Mouse (Mus musculus): ENCODE measurements at regions not wholly inside any gene's neighbourhood (a gene's known extent, or its start where the extent isn't known, plus 50 kb on each side); places are given as distances from the start of the nearest gene placed in this dataset.
"Not testable (repeated sequence)": the region's sequence is repeated elsewhere in the genome, so short reads cannot be mapped to it uniquely, and the experiment has no call there.

DNA sequence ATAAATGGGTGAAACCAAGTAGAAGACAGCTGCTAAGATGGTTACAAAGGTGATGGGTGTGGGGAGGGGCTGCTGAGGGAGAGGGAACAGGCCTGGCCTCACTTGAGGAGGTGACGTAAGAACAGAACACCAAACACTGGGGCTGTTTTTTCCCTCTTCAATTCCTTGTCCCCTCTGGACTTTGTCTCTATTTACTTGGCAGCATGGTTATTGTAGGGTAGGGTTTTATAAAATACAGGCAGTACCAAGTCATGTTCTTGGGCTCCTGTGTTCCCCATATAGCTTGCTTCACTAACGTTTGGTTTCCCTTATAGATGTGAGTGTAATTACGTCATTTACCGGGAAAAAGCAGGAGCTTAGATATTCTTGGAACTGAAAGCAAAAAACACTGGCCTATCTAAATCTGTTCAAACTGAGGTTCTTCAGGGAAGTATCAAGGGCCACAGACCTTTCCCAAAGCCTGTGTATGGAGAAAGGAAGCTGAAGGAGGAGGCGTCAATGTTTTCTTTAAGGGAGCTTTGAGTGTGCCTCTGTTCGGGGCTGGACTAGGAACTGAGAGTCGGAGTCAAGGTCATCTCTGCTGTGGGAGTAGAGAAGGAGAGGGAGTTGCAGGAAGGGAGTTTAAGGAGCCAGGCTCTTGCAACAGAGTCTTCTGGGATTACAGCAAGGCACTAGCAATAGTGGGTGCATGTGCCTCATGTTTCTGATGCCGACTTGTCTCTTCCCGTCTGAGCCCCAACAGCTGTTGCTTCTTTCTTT, 85.1 kb upstream of the Atp1b1 start:
- DNase-seq: no peak

DNA sequence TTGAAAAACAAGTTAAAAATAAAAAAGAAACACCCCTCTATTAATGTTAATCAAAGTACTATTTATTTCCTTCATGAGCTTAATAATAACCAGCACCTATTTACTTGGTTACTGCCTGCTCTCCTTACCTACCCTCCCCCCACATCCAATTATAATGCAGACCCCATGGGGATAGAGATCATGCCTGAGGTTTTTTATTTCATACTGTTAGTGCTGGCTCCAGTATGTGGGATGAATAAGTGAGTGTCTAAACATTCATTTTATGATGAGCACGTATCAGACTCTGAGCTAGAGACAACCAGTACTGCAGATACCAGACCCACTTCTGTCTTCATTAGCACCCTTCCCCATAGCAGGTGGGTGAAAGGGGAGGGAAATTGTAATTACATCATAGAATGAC, 83.6 kb upstream of the Atp1b1 start:
- no peak for DNase-seq

DNA sequence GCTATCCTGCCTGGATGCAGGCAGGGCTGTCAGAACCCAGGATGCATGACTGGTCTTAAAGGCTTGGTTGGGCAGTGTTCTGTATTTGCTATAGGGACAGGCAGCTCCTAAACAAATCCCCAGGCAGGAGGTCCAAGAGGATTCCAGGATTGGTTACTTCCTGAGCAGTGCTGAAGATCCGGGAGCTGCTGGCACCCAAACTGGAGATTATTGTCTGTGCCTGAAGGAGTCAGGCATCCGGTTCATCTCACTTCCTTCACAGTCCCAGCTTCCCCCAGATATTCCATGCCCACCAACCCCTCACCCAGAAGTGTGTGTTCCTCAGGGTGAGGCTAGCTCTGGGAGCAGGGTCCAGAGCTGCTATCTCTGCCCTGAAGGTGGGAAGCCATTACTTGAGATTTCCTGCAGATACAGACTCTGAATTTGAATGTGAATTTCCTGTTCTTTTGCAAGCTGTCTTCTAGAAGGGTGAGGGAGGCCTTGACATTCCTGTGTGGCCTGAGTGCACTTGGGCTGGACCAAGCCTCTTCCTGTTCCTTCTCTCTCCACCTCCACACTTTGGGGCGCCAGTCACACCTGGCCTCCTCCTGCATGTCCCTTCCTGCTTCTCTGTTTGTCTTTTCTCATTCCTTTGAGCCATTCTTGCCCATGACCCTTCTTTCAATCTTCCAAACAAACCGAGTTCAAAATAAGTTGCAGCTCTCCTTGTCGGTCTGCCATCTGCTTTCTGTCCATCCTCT, 80.3 kb upstream of the Atp1b1 start:
- DNase-seq: no peak

DNA sequence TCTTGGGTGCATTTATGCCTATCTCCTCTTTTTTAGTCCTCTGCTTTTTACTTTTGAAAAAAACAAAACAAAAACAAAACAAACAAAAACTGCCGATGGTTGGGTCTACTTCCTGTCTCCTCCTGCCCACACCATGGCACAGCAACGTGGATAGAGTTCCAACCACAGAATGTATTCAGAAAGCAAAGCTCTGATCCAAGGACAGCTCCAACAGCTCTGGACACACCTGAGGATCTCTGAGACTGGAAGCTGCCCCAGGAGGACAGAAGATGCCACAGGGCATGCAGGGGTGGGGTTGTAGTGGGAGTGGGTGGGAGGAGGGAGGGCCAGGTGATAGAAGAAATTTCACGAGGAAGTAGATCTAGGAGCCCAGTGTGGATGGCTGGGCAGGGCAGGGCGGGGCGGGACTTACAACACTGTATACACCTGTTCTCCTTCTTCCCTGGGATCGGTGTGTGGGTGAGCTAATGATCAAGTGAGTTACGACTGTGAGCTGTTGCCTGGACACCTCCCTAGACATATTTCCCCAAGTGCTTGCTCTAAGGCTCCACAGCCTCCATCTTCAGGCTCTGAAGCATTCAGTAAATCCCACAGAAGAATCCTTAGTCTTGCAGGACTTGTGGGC, 79.3 kb upstream of the Atp1b1 start:
- DNase-seq: no peak

DNA sequence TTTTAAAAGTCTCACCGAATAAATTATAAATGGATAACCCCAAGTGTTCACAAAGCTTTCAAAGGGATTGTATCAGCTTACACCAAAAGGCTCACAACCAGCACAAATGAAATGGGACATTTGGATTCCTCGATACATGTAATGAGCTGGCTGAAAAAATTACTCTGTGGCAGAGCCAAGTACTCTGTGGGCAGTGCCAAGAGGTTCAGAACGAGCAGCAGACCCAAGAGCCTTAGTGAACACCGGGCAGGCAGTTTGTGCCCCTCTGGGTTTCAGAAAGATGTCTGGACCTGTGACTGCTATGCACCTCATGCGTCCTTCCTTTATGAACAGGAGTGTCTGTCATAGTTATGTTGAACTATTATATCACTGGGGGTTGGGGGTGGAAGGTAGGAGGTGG, 74.0 kb upstream of the Atp1b1 start:
- no peak for DNase-seq

DNA sequence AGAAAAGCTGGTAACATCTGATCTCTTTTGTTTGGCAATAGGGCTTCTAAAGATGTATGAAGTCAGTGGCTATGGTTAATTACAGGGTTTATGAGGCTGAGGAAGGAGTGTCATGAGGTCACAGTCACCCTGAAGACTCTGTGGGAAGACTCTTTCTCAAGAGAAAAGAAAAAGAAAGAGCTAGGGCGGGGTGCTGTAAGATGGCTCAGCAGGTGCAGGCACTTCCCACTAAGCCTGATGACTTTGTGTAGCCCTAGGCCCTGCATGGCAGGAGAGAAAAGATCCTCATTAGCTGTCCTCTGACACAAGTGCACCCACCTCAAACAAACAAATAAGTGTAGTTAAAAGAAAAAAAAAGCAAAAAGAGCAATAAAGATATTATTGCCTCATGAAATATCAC, 73.6 kb upstream of the Atp1b1 start:
- DNase-seq: no peak

DNA sequence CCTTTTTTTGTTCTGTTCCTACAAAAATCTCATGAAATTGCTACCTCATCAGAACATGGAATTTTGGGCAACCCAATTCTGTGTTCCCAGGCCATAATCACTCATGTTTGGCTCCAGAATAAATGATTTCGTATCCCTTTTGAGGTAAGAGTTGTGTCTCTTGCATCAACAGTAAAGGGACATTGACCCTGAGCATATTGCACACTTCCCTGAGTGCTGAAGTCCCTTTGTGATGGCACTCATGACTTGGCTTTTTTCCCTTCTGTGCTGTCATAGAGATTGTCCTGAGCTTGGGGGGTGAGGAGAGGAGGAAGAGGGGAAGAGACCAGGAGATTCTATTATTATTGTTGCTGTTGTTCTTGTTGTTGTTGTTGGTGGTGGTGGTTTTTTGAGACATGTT, 68.6 kb upstream of the Atp1b1 start:
- no peak for DNase-seq

DNA sequence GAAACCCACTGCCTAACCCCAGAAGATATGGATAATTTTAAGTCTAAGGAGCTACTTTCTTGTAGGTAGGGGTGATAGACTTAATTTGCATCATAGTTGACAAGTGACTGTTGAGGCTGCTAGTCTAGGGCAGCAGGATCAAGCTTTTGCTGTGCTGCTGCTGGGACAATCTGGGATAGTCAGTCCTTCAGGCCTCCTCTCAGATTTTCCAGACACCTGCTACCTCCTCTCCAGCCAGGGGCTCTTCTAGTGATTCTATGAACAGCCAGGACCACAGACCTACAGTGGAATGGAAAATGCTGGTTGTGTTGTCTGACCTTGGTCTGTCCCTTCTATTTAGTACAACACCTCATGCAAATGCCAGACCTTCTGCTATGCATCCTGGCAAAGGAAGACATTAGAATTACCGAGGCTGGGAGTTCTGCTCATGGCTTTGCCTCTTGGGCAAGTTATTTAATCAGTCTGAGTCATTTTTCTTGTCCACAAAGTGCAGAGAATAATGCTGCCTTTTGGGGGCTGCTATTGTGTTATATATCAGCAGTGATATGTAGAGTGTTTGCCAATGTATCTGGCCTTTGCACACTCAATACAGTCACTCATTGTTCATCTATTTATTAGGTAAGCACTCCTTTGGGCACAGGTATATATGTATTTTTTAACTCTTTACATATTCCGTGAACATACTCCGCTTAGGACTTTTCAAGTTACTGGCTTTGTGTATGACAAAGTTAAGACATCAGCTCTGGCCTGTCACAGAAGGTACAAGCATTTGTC, 64.4 kb upstream of the Atp1b1 start:
- DNase-seq: no peak

DNA sequence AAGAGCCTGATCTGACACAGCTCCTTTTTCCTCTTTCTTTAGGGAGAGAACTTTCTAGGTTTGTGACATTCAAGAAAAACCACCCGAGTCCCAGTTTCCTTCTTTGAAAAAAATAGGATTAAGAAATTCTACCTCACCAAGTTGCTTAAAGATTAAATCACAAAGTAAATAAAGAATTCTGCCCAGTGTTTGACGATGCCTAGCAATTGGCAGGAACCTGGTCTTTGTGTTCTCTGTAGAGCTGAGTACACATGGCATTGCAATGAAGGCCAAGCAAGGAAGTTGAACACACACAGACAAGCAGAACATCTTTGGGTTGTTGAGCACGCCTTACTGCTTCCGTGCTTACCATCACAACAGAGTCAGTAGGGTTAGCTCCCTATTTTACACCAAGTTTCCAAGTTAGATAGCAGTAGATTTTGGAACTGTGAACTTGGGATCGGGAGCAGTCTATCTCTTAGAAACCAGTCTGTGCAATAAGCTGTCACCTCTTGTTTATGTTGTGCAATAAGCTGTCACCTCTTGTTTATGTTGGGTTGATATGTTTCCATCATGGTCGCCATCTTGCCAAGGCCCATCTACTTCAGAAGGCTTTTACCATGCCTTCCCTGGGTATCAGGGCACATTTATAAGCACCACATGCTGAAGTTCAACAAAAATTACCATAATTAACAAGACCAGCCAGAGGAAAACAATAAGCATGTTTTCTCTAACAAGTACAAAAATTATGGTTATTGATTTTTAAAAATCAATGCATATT, 63.4 kb upstream of the Atp1b1 start:
- DNase-seq: no peak

DNA sequence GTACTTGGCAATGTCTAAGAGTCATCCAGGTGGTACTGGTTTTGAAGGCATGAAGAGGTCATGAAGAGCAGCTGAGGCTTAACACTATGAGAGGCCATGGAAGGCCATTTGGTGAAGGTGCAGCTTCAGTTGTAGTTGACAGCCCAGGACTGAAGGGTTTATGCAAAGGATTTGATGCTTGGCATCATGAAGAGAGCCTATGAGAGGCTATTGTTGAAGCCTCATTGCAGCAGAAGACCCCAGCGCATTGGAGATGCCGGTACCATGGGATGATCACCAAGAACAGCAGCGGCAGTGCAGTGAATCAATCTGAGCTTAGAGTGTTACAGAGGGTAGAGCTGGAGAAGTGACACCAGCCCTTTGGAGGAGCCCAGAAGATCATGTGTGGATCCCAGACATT, 60.7 kb upstream of the Atp1b1 start:
- DNase-seq: no peak

DNA sequence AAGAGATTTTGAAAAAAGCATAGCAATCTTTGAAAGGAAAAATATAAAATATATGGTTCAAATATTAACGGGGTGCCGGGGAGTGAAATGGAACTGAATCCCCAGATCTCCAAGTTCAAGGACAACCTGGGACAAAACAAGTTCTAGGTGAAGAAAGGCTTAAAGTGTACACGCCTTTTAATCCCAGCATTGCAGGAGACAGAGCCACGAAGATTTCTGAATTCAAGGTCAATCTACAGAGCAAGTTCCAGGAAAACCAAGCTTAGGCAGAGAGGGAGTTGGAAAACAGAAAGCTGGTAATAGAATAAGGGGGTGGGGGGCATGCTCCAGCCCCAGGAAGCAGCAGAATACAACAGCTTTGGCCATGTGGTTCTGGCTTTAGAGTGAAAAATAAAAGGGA, 60.2 kb upstream of the Atp1b1 start:
- DNase-seq: no peak

DNA sequence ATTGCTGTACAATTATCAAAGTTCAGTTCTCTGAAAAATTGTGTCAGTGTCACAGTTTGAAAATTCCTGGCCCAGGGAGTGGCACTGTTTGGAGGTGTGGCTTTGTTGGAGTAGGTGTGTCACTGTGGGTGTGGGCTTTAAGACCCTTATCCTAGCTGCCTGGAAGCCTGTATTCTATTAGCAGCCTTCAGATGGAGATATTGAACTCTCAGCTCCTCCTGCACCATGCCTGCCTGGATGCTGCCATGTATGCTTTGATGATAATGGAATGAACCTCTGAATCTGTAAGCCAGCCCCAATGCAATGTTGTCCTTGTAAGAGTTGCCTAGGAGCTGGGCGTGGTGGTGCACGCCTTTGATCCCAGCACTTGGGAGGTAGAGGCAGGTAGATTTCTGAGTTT, 59.2 kb upstream of the Atp1b1 start:
- not testable (repeated sequence) for DNase-seq

DNA sequence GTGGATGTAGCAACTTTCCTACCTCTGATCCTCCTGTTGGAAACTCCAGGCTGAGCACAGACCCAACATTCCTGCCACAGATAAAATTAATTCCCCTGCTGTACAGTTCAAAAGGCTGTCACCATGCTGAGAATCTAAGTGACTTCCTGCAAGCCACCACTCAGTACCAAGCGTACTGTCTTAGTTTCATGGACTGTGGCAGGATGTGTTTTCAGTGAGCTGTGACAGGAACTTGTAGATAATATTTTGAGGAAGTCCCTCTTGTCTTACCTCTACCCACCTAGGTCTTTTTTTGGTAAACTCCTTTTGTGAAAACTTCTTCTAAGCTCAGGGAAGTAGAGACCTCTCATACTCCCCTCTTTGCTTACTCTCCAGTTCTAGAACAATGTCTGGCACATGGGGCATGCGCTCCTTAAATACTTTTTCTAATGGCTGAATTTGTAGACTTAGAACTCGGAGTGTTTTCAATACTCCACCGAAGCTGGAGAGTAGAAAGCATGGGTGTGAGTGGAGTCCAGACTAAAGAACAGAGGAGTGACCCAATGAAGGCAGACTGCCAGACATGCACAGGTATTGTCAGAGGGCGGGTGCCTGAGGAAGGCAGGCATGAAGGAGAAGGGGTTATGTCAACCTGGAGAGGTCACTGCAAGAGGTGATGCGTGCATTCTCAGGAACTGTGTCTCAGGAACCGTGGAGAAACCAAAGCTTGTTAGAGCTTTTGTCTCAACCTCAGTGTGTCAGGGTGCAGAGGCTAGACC, 53.7 kb upstream of the Atp1b1 start:
- DNase-seq: no peak

DNA sequence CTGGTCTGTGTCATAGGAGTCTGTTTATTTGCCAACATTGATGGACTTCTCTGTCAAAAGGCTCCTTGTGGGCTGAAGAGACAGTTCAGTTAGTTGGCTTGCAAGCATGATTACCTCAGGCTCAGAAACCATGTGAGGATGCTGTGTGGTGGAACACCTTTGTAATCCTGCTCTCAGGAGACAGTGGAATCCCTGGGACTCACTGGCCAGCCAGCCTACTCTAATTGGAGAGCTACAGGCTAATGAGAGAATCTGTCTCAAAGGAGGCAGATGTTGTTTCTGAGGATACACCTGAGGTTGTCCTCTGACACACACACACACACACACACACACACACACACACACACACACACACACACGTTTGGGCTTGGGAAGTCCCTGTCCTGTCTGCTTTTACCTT, 51.1 kb upstream of the Atp1b1 start:
- DNase-seq: no peak

DNA sequence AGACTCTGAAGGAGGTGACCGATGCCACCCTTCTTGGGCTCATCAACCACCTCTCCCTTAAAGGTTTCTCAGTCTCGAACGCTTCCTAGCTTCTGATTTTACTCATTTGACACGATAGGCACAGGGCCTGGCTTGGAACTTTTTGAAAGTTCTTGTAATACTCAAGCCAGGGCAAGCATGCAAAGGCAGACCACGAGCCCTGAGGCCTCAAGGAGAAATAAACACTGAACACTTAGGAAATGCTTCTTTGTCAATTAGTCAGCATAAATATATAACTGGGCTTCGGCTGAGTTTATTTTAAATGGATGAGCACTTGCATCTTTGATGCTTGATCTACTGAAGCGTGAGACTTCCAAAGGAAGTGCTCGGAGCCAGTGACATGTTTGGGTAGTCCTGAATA, 50.4 kb upstream of the Atp1b1 start:
- DNase-seq: no peak

DNA sequence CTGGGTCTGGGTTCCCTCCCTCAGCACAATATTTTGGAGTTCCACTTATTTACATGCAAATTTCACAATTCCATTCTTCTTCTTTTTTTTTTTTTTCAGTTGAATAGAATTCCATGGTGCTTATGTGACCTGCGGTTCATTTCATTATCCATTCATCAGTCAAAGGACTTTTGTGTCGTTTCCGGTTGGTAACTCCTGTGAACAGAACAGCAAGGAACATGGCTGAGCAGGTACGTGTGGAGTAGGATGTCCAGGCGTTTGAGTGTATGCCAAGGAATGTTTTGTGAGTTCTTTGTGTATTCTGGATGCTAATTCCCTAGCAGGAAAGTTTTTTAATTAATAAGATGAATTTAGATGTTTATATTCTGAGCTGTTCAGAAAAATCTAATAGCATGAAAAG, 50.0 kb upstream of the Atp1b1 start:
- DNase-seq: no peak
